Mouse (Mus musculus) ES-Bruce4 (cell line): ENCODE results near the gene Acot13. TPM values are rescaled to one million over a fixed set of nuclear protein-coding genes. Genes with fewer than 3 reads are reported as not detected.

ENCODE experiments used
- H3K27ac ChIP-seq: 2 replicates; pipeline ENCODE4 v1.5.1; 2012; ENCODE audit warnings: low read length, inconsistent platforms; ENCODE audit not compliant: insufficient read depth
- H3K27me3 ChIP-seq: 2 replicates; pipeline ENCODE4 v1.6.1; 2012; ENCODE audit warnings: mild to moderate bottlenecking, low read length, inconsistent platforms; ENCODE audit not compliant: control insufficient read depth, poor library complexity, insufficient read depth, severe bottlenecking
- H3K36me3 ChIP-seq: 2 replicates; pipeline ENCODE4 v1.6.1; 2012; ENCODE audit warnings: inconsistent platforms, mild to moderate bottlenecking, low read length, moderate library complexity; ENCODE audit not compliant: control insufficient read depth, poor library complexity, insufficient read depth, severe bottlenecking
- H3K4me1 ChIP-seq: one replicate; pipeline ENCODE4 v1.8.1; 2011; ENCODE audit warnings: low read length; ENCODE audit not compliant: control insufficient read depth, insufficient read depth
- H3K4me3 ChIP-seq: 2 replicates; pipeline ENCODE4 v1.5.1; 2011; ENCODE audit warnings: low read depth, mild to moderate bottlenecking, low read length
- H3K9ac ChIP-seq: 2 replicates; pipeline ENCODE4 v1.6.1; 2012; ENCODE audit warnings: low read depth, mild to moderate bottlenecking, inconsistent platforms; ENCODE audit not compliant: poor library complexity, severe bottlenecking
- H3K9me3 ChIP-seq: replicated peaks from 2 replicates; pipeline ENCODE4 v1.6.1; 2012; ENCODE audit warnings: mild to moderate bottlenecking, low read length, inconsistent platforms; ENCODE audit not compliant: control insufficient read depth, poor library complexity, insufficient read depth, severe bottlenecking
- CTCF ChIP-seq: IDR thresholded peaks from one replicate; pipeline ENCODE4 v1.8.1; 2011; ENCODE audit warnings: low read depth, low read length
- EP300 ChIP-seq: IDR thresholded peaks from 2 replicates; pipeline ENCODE4 v1.6.1; 2011; ENCODE audit warnings: low read depth, low read length; ENCODE audit not compliant: insufficient read depth
- POLR2A ChIP-seq: IDR thresholded peaks from one replicate; pipeline ENCODE4 v1.8.1; 2011; ENCODE audit warnings: low read length; ENCODE audit not compliant: insufficient read depth
- polyA plus RNA-seq: library from polyadenylated mRNA; stranded (reverse); fragments of >200 nt; gene quantifications from 2 replicates; pipeline ENCODE4 v1.2.4, GENCODE M21; 2011; ENCODE audit warnings: low read depth; ENCODE audit not compliant: missing spikeins, insufficient read depth, insufficient read length

The Acot13 gene
- polyA plus RNA-seq = 90.7 and 93.1 TPM in 2 replicates

DNA sequence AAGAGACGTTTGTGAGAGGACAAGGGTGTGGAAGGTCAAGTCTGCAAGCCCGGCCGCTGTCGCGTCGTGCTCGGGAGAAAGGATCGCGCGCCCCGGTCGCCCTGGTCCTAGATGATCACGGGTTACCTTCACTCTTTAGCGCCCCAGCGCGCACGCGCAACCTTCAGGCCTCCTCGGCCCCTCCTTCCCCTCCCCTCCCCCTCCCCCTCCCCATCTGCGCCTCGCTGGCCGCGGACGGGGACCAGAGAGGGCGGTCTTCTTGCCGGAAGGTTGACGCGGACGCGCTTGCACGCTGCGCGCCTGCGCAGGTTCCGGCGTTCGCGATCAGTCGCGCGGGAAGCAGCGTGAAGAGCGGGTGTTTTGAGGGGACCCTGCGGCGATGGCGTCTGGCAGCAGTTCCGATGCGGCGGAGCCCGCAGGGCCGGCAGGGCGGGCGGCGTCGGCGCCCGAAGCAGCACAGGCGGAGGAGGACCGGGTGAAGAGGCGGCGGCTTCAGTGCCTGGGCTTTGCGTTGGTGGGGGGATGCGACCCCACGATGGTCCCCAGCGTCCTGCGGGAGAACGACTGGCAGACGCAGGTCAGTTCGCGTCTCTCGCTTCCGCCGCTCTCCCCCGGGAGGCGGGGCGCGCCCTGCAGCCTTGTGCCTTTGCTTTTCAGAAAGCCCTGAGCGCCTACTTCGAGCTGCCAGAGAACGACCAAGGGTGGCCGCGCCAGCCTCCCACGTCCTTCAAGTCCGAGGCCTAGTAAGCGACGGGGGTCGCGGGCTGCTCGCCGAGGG, at the start of gene Acot13, which contains the start of gene Tdp2:
TSS of gene Acot13 (minus strand) at position 188 of the 778 bp plus-strand sequence.
TSS of gene Tdp2 (plus strand) at position 327 of the 778 bp plus-strand sequence.
- Histone ChIP-seq H3K4me1 (no peaks in the 10 kb centered on the region), H3K27ac (peak within 1 kb of the TSS; percentile 53), H3K9me3 (no peaks in the 10 kb centered on the region), H3K36me3 (peaks cover 8% of the 10 kb centered on the region), H3K4me3 (peak within 1 kb of the TSS; percentile 97), H3K27me3 (no peaks in the 10 kb centered on the region), H3K9ac (peak within 1 kb of the TSS; percentile 82)
- TF ChIP-seq CTCF = no peak
- peak; percentile 76 for TF ChIP-seq POLR2A
- 0 out of 2 replicates have a peak, but pooled peaks have one; percentile 41 for TF ChIP-seq EP300

DNA sequence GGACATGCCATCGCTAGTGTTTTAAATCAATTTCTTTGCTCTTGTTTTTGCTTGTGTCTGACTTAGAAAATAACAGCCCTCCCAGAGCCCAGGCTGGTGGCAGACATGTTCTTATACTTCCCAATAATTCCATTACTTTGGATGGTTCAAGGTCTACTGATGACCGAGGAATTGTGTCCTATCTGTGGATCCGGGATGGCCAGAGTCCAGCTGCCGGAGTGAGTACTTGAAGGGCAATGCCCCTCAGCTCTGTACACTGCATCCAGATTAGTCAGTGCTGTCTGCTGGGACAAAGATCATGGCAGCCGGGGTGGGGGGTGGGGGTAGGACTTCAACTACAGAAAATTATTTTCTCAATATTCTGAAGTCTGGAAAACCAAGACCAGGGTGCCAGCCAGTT, 49.4 kb upstream of the Acot13 start:
- Histone ChIP-seq H3K27ac (no peak overlapping the region), H3K4me1 (no peaks in the 10 kb centered on the region), H3K9me3 (no peaks in the 10 kb centered on the region), H3K36me3 (no peaks in the 10 kb centered on the region), H3K9ac (no peak overlapping the region), H3K4me3 (no peak overlapping the region), H3K27me3 (no peaks in the 10 kb centered on the region)
- TF ChIP-seq EP300 (no peak), POLR2A (no peak), CTCF (no peak)

DNA sequence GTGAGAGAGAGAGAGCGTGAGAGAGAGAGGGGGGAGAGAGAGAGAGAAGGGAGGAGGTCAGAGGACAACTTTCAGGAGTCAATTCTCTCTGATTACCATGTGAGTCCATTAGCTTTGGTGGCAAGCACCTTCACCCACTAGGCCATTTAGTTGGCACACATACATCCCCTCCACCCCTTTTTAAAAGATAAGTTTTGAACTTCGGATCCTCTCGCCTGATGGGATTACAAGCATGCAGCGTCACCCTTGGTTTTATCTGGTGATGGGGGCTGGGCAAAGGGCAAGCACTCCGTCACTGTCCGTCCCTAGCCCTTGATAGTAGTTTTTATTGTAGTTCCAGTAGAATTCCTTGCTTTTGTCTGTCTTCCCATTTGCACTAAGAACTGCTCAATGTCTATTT, 48.9 kb upstream of the Acot13 start:
- no peaks in the 10 kb centered on the region for H3K4me1 ChIP-seq
- no peak overlapping the region for H3K27ac ChIP-seq
- H3K27me3 ChIP-seq = no peaks in the 10 kb centered on the region
- no peak overlapping the region for H3K4me3 ChIP-seq
- H3K9ac ChIP-seq = no peak overlapping the region
- no peak for TF ChIP-seq POLR2A
- TF ChIP-seq CTCF = no peak
- TF ChIP-seq EP300 = no peak
- no peaks in the 10 kb centered on the region for H3K9me3 ChIP-seq
- no peaks in the 10 kb centered on the region for H3K36me3 ChIP-seq

DNA sequence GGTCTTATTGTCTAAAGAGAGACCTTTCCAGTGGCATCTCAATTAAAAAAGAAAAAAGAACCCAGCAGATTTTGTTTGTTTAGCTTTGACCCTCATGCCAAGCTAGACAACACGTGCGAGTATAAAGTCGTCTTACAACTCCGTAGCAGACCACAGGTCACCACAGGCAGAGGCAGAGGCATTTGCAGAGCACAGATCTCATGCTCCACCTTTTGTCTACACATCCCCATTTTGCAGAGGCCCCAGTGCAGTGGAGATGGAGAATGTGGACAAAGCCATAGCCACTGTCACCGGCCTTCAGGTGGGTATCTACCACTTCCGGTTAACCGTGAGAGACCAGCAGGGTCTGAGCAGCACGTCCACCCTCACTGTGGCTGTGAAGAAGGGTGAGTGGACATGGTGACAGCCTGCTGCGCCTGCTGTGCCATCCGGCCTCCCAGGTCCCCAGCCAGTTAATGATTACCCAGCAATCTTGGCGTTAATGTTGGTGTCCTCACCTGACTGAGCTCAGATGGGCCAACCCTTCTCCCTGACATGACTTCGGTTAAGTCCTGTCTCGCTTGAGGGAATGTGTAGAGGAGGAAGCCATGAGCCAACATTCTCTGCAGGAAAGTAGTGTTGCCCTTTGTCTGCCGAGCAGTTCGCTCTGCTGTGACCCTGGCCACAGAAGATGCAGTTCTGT, 48.2 kb upstream of the Acot13 start:
- H3K27me3 ChIP-seq = no peaks in the 10 kb centered on the region
- H3K36me3 ChIP-seq = no peaks in the 10 kb centered on the region
- no peak overlapping the region for H3K9ac ChIP-seq
- no peaks in the 10 kb centered on the region for H3K9me3 ChIP-seq
- no peaks in the 10 kb centered on the region for H3K4me1 ChIP-seq
- H3K4me3 ChIP-seq = no peak overlapping the region
- no peak for TF ChIP-seq EP300
- no peak for TF ChIP-seq CTCF
- no peak for TF ChIP-seq POLR2A
- no peak overlapping the region for H3K27ac ChIP-seq

DNA sequence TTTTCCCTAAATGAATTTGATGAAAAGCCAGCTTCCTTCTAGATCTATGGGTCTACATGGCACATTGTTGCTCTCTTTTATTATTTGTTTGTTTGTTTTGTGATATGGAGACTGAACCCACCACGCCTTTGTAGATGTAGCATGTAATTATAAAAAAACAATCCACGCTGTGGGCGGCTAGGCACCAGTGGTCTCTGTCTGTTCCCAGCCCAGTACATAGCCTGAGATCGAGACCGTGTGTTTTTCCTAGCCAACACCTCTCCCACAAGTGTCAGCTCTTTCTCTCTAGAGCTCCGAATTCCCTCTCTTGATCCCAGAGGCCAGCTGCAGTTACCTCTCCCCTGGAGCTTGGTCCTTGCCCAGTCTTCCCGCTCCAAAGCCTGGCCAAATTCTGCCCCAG, 36.9 kb upstream of the Acot13 start:
- Histone ChIP-seq H3K9me3 (no peaks in the 10 kb centered on the region), H3K27ac (no peak overlapping the region)
- TF ChIP-seq POLR2A (no peak), EP300 (no peak), CTCF (no peak)

DNA sequence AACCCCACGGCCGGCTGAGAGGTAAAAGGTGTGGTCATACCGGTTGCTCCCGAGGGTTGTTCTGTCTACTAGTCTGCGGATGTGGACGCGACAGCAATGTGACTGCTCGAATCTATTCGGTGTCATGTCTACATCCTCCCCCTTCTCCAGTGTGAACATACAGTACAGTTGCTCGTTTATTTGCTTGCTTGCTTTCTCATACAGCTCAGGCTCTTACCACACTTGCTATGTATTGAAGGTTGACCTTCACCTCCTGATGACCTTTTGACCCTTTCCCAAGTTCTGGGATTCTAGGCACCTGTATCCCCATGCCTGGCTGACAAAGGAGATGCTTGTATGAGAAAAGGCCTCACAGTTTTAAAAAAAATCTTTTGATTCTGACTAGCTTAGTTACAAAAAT, 36.4 kb upstream of the Acot13 start:
- Histone ChIP-seq H3K27me3 (no peaks in the 10 kb centered on the region), H3K9me3 (no peaks in the 10 kb centered on the region), H3K27ac (no peak overlapping the region), H3K36me3 (no peaks in the 10 kb centered on the region), H3K4me1 (no peaks in the 10 kb centered on the region), H3K9ac (no peak overlapping the region), H3K4me3 (no peak overlapping the region)
- no peak for TF ChIP-seq EP300
- no peak for TF ChIP-seq POLR2A
- no peak for TF ChIP-seq CTCF

More for the DNA sequence above, 36.9 kb upstream of the Acot13 start:
- no peaks in the 10 kb centered on the region for H3K27me3 ChIP-seq
- no peaks in the 10 kb centered on the region for H3K36me3 ChIP-seq
- H3K4me1 ChIP-seq = no peaks in the 10 kb centered on the region
- no peak overlapping the region for H3K9ac ChIP-seq
- no peak overlapping the region for H3K4me3 ChIP-seq
